Mouse (Mus musculus): ENCODE measurements at regions not wholly inside any gene's neighbourhood (a gene's known extent, or its start where the extent isn't known, plus 50 kb on each side); places are given as distances from the start of the nearest gene placed in this dataset.

DNA sequence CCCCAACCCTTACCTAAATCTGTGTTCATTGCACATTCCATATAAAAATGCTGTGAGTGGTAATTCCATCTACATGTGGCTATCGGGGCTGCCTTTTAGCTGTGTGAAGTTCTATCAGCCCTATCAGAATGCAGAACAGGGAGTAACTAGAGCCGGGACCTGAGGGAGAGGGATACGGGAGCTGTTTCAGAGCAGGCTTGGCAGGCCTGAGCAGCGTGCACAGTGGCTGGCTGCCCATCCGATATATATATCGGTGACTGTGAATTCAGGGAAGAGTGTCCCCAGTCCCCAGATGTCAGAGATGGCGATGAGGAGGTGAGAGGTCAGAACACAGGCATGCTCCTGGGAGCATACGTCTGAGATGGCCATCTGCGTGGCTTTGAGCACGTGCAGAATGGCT is 79.0 kb downstream of the Arl4c start:
- DNase-seq (ENCODE audit: low read depth, low spot score): no peak

DNA sequence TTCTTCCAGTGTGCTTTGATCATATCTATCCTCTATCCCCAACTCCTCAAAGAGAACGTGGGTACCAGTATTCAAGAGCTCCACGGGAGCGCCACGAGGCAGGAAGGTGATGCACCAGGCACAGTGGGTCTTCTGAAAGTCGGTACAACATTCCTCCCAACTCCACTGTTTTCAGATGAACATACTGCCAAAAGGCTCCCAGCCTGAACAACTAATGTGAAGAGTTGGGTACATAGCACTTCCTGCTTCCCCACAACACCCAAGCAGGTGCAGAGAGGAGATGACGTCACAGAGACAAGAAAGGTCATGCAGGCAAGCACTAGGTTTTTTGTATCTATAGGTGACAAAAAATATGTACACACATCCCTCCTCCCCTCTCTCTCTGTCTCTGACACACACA is 79.7 kb downstream of the Arl4c start:
- DNase-seq (ENCODE audit: low read depth, low spot score): no peak

DNA sequence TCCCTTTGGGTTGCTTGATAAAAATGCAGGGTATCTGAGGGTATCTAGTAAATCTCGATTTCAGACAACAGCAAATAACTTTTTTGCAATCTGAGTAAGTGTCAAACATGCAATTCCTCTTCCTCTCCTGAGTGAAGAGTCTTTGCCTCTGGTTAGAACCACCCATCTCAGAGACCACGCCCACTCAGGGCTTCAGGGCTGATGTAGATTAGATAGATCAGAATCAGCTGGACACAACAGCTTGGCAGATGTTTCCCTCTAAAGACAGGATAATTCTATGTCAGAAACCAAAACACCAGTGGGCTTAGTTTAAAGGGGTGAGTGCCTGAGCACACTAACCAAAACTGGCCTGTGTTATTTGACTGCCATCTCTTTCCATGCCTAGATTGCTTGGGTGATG is 80.8 kb downstream of the Arl4c start:
- no peak for DNase-seq (ENCODE audit: low read depth, low spot score)

DNA sequence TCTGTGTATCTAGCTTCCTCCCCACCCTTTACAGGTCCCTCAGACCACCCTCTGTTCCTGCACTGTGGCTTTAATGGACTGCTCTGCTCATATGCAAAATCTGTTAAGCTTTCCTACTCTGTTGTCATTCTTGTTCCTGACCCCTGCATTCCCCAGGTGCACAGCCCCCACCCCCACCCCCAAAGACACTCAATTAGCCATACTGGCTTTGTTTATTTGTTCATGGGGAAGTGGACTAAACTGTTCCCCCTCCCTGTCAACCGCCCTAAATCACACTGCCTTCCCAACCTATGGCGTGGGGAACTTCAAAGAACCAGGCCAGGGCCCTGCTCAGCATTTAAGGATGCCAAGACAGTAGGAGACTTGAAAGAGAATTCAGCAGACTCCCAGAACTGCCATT is 89.0 kb downstream of the Arl4c start:
- no peak for DNase-seq (ENCODE audit: low read depth, low spot score)

DNA sequence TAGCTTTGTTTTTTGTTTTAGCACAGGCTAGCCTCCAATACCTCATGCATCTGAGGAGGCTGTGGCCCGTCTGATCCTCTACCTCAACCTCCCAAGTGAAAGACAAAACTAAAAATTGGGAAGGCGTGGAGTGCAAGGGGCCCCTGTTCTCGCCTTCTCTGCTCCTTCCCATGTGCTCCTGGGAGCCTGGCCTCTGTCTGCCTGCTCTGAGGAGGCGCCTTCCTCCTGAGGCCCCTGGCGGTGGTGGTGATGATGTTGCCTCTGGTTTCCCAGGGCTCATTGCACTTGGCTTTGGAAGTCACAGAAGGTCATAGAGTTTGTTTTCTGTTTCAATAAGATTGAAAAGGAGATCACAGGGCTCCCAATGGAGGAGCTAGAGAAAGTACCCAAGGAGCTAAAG is 90.8 kb downstream of the Arl4c start:
- DNase-seq (ENCODE audit: low read depth, low spot score): no peak

DNA sequence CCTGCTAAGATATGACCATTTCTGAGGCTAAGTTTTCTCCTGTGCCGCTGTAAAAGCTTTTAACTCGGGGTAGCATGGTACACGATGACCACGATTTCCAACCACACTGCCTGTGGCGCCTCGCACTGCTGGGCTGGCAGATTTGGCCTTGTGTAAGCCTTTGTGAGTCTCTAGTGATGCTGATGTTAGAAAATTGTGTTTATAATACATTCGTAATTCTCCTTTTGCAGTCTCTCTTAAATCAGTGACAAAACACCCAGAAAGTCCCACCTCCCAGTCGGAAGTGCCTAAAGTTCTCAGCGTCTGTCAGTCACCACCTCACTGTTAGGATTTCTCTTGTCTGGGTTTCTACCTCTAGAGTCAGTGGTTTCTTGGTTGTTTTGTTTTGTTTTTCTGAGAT is 91.2 kb downstream of the Arl4c start:
- DNase-seq (ENCODE audit: low read depth, low spot score): no peak

DNA sequence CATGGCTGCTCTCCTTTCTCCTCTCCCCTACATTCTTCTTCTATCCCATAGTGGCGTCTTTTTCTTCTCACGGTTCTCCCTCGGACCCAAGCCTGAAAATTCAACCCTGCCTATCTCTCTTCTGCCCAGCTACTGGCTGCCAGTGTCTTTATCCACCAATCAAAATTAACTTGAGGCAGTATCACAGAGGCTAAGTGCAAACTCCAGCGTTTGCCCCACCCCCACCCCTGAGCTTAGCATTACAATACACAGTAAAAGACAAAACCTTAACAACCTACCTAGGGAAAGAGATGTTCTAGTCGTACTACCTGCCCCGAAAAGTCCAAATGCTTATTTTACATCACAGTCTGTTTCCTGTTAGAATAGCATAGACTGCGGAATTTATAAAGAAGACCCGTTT is 93.2 kb downstream of the Arl4c start:
- DNase-seq (ENCODE audit: low read depth, low spot score): no peak

DNA sequence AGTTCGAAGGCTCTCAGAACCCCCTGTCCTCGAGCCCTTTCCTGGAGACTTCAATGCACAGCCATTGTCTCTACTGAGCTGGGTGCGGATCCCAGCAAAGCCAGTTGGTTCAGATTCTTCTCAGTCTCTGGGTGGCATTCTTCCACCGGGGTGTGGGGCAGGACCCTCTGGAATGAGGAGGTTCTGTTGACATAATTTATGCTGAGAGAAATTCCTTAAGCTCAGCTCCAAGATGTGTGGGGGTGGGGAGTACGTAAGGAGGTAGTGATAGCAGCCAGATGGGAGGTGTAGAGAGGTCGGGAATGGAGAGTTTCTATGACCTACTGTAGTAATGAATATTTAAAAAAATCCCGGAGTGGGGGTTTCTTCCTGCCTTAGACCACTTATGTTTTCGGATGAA is 93.8 kb downstream of the Arl4c start:
- DNase-seq (ENCODE audit: low read depth, low spot score): no peak

DNA sequence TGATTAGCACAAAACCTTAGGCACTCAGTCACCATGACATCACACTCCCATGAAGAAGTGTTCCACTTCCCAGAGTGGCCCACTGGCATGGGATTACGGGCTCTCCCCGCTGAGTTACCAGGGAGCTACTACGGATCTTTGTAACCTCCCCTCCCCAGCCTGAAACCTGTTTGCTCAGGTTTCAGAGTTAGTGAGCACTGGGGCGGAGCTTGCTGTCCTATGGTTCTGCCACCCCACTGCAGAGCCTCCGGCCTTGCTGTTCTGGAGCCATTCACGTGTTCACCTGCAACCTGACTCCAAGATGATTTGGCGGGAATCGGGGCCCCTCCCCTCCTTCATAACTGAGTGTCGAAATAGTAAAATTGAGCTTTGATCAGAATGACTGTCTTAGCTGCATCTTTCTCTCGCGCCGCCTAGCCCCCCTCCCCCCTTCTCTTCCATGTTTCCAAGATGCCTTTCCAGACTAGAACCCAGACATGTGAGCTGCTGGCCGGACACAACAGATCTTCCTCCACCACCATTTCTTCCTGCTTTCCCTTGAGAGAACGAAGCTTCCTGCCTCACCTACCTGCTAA is 95.8 kb upstream of the Glrp1 start:
- no peak for DNase-seq (ENCODE audit: low read depth, low spot score)

DNA sequence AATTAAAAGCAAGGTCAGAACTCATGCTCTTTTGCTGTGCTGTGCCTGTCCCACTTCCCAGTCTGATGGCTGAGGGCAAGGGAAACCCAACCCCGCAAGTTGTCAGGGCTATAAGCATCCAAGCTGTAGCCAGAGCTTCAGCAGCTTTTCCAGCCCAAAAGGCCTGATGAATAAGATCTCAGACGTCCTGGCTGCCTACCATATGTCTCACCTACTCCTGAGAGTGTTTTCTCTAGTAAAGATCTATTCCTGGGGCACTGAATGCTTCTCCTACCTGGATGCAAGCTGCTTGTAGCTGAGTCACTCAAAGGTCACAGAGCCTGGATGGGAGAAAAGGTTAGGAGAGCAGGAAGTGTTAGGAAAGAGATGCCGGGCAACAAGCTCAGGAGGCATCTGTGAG is 92.4 kb upstream of the Glrp1 start:
- DNase-seq (ENCODE audit: low read depth, low spot score): no peak

DNA sequence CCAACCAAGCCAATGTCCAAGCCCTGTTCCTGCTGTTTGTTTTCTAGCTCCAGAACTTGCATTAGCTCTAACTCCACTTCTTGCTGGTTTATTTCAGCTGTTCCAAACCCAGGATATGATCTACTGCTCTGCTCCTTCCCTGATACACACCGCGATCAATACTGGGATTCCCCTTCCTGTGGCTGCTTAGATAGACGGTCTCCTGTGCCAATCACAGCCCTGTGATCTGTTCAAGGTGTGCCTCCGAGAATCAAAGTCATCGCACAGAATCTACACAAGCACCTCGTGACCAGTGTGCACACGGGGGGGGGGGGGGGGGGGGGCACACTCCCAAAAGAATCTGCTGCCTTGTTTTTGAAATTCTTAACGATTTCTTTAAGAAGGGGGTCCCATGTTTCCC is 91.9 kb upstream of the Glrp1 start:
- DNase-seq (ENCODE audit: low read depth, low spot score): no peak

DNA sequence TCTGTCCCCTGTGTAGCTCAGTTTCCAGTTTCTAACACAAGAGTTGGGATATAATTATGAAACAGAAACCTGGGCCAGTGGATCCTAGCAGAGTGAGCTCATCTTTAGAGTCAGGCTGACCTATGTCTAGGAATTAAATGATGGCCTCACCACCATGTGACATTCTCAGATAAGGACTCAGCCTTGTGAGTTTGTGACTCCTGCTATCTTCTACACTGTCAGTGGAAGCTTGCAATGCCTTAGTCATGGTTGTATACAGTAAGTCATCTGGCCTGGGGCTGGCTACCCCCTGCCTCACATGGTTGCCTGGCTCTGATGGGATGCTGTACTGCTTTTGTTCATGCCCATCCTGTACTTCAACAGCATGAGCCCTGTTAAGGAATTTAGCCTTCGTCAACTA is 90.3 kb upstream of the Glrp1 start:
- DNase-seq (ENCODE audit: low read depth, low spot score): no peak

DNA sequence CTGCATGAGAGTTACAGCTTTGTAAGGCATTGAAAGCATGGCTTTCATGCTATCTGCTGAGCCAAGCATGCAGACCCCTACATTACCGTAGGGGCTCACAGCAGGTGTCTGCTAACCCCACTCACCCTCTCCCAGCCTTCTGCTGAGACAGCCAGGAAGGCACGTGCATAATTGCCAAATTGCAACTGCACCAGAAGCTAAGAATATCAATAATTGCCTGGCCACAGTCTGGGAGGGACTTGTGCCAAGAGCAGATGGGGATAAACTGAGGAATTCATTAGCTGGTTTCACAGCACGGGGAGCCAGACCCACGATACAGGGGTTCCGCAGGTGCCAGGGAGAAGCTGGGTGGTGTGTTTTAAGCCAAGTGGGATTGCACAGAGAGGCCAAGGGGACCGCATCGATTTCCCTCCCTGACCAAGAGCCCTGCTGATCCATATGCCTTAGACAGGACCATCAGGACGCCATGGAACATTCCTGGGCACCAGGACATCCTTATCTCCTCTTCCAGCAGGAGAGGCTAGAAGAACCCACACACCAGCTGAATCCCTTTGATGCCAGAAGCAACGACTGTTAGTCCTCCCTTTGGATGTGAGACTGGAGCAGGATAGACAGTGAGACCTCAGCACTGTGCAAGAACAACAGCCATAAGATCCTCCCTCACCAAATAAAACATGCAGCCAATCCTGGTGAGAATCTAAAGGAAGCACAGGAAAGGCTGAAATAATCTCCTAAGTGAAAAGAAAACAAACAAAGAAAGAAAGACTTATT is 84.8 kb upstream of the Glrp1 start:
- DNase-seq (ENCODE audit: low read depth, low spot score): no peak

DNA sequence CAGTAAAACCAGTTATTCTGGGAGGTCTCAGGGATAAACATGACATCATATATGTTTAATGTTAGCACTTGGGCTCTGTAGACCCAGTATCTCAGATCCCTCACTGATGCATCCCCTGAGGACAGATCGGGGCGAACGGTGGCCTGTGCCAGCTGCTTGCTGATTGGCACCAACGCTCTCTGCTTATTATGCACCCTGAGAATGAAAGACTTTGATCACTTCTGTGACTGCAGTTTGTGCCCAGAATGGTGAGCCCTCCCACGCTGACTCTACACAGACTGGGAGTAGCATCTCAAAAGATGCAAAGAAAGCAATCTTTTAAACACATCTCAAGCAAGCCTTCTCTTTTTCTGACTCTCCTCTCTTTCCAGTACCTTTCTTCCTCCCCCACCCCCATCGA is 82.2 kb upstream of the Glrp1 start:
- no peak for DNase-seq (ENCODE audit: low read depth, low spot score)

DNA sequence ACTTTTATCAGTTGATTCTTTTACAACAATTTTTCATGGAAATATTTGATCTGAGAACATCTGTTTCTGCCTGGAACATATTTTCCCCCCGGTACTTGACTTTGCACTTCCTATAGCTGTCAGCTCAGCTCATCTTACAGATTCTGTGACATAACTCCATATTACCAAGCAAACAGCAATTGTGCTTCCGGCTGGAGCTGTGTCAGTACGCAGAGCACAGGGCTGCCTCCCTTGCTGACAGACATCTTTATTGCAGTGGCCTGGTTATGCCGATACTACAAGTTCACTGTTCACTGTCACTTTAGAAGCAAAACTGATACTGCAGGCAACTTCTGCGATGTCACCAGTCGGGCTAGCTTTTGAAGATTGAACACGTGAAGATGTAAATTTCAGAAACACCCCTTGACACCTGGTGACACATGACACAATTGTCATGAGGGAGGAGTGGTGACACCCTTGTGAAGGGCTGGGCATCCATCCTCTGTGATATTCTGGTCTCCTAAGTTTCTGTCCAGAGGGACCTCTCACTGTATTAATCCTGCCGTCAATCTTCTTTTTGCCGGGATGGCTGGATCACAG is 81.0 kb upstream of the Glrp1 start:
- no peak for DNase-seq (ENCODE audit: low read depth, low spot score)

DNA sequence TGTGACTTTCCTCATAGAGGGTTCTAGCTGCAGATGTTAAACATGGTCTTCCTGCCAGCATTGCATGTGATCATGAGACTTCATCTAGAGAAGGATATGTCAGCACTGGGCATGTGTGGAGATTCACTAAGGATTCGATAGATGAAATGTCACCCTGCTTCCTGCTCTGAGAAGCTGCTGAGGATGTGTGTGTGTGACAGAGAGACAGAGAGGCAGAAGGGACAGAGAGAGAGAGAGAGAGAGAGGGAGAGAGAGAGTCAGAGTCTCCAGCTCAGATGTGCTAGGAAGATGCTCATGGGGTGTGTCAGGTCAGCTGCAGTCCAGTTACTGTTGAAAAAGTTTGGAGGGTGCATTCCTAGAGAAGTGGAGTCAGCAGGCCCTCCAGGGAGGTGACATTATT is 78.9 kb upstream of the Glrp1 start:
- no peak for DNase-seq (ENCODE audit: low read depth, low spot score)

DNA sequence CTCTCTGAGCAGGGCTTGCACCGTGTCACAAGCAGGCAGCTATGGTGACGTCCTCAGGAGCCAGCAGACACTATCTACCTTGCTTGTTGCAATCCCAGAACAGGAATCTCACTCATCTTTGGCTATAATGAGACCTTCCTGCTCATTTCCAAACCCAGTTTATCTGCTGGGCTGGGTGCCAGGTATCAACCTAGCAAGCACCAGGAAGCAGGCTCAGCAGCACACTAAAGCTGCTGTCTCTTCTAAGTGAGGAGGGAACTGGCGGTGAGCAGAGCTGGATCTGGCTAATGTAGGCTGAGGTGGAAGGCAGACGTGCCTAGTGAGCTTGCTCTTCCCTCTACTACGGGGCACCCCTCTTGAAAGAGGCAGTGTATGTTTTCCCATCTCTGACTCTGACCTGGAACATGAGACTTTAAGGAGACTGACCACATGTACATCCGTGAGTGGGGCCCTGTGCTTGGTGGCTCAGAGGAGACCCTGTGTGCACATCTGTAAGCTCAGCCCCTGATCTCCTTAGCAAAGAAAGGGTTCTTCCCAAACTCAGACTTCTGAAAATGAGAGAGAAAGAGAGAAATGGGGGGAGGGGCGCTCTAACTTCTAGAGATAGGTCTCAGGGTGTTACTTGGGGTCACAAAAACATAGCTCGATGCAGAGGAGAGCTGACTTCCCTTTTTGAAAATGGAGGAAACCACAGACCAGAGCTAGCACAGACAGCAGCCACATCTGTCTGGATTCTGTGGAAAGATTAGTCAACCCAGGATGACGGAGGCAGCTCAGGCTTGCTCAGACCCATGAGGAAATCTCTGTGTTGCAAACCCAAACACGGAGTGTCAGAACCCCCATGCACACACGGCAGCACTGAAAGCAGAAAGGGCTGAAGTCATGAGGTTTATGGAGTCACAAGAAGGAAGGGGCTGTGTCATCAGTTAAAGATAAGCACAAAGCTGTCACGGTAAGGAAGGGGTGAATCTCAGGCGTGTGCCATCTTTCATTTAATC is 77.3 kb upstream of the Glrp1 start:
- no peak for DNase-seq (ENCODE audit: low read depth, low spot score)

DNA sequence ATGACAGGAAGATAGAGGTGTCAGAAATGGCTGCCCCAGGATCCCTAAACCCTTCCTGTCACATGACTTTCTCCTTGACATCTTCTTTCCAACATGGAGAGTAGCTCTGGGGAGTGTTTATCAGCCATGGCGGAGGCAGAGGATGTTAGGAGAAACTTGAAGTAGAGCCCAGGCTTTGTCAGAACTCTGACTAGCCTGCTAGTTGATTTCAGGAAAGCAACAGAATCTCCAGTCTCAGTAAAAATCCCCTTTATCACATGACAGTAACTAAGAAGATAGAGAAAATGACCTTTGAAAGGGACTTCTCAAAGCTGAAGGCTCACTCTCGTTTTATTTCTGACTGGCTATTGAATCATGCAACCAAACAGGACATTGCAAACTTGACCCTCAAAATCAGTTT is 76.3 kb upstream of the Glrp1 start:
- DNase-seq (ENCODE audit: low read depth, low spot score): no peak

DNA sequence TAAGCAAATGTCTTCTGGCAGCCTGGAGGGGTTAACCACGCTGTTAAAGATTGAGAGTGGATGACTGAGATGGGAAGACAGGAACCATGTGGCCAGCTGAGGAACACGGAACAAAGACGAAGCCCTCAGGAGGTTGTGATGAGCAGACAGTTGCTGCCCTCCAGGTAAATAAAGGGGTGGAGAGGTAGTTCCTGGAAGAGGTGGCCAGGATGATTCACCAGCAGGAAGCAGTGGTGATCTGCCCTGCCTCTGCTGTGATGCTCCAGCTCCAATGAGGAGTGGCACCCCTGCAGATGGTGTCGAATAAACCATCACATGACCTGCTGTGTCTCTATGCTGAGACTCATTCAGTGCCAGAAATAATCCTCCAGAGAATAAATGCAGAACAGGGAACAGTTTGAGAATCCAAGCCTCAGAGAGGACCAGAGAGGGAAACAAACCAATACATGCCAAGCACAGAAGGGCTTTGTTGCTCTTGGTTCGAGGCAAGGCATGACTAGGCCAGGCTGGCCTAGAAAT is 74.7 kb upstream of the Glrp1 start:
- DNase-seq (ENCODE audit: low read depth, low spot score): no peak

DNA sequence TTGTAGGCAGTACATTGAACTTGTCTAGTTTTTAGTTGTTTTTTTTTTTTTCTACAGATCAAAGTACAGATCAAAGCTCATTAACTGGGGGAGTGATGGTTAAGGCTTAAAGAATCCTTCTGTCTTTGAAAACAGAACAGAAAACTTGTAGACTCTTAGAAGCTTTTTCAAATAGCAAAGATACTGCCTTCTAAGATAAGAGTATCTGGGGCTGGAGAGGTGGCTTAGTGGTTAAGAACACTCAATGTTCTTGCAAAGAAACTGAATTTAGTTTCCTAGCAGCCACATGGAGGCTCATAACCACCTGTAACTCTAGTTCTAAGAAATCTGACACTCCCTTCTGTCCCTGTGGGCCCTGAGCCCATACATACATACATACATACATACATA is 68.4 kb upstream of the Glrp1 start:
- no peak for DNase-seq (ENCODE audit: low read depth, low spot score)

DNA sequence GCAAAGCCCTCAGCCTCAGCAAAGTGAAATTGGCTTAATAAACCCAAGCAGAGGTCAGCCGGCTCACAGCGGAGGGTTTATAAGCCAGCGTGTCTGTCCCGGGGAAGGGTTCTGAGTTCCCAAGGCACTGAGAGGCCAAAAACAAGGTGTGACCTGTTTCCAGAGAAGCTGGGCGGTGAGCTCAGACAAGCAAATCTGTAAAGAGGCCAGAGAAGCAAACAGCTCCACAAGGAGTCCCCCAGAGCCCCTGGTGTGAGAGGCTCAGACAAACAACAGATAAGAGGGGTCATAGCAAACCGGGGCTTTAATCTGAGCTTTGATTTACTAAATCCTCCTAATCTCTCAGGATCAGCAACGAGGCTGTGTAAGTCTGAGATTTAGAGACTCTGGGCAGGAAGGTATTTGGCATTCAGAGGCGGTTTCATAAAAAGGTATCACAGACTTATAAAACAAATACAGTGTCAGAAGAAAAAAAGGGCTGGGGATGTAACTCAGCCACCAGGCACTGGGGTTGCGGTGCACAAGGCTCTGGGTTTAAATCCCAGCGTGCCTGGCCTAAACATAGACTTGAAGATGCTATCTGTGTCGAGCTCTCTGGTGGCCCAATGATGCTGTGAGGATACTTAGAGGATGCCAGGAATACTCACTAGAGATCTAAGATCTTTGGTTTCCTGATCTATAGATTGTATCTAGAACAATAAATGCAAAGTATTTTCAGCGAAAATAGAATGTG is 67.8 kb upstream of the Glrp1 start:
- DNase-seq (ENCODE audit: low read depth, low spot score): no peak
